Mouse (Mus musculus): Measurements from ENCODE around the gene Fmo6.

The Fmo6 gene

GRCm38 (mm10) chr1:162914932-162915556 lies 22.3 kb downstream of the Fmo6 start:
- in situ Hi-C loops (cut with MboI, MseI) = no loop called here

GRCm38 (mm10) chr1:162912085-162912484 lies 25.2 kb downstream of the Fmo6 start:
- in situ Hi-C loops (cut with MboI, MseI) = no loop called here

GRCm38 (mm10) chr1:162901879-162902278 lies 35.4 kb downstream of the Fmo6 start:
- in situ Hi-C loops (cut with MboI, MseI) = no loop called here

GRCm38 (mm10) chr1:162897838-162898811 lies 39.2 kb downstream of the Fmo6 start, which contains the start of gene Fmo2:
Gene Fmo2 (minus strand): TSS chr1:162898726.
- in situ Hi-C loops (cut with MboI, MseI) = loop anchor here (10.0 kb wide), 1 partner anchor 1017 kb away; no protein-coding TSS in a partner anchor

GRCm38 (mm10) chr1:162895900-162896299 lies 41.4 kb downstream of the Fmo6 start:
- in situ Hi-C loops (cut with MboI, MseI) = loop anchor here (10.0 kb wide), 1 partner anchor 1019 kb away; no protein-coding TSS in a partner anchor

GRCm38 (mm10) chr1:162893014-162893413 lies 44.3 kb downstream of the Fmo6 start:
- in situ Hi-C loops (cut with MboI, MseI) = loop anchor here (10.0 kb wide), 1 partner anchor 1022 kb away; no protein-coding TSS in a partner anchor

- in situ Hi-C loops (cut with MboI, MseI) = loop anchor here (10.0 kb wide), 1 partner anchor 1023 kb away; no protein-coding TSS in a partner anchor
Observed at GRCm38 (mm10) chr1:162891980-162892451, 45.3 kb downstream of the Fmo6 start.

- in situ Hi-C loops (cut with MboI, MseI) = no loop called here
Observed at GRCm38 (mm10) chr1:162888646-162889045, 48.7 kb downstream of the Fmo6 start.

GRCm38 (mm10) chr1:162887644-162888043 lies 49.7 kb downstream of the Fmo6 start:
- in situ Hi-C loops (cut with MboI, MseI) = no loop called here

GRCm38 (mm10) chr1:162886138-162886816 lies 51.0 kb downstream of the Fmo6 start:
- in situ Hi-C loops (cut with MboI, MseI) = no loop called here

GRCm38 (mm10) chr1:162882681-162883080 lies 54.6 kb downstream of the Fmo6 start:
- in situ Hi-C loops (cut with MboI, MseI) = no loop called here

- in situ Hi-C loops (cut with MboI, MseI) = no loop called here
Observed at GRCm38 (mm10) chr1:162879595-162880369, 57.5 kb downstream of the Fmo6 start.

- in situ Hi-C loops (cut with MboI, MseI) = no loop called here
Observed at GRCm38 (mm10) chr1:162875091-162875490, 62.2 kb downstream of the Fmo6 start.

GRCm38 (mm10) chr1:162871701-162872311 lies 65.5 kb downstream of the Fmo6 start:
- in situ Hi-C loops (cut with MboI, MseI) = no loop called here

- in situ Hi-C loops (cut with MboI, MseI) = no loop called here
Observed at GRCm38 (mm10) chr1:162870978-162871377, 66.3 kb downstream of the Fmo6 start.

- in situ Hi-C loops (cut with MboI, MseI) = no loop called here
Observed at GRCm38 (mm10) chr1:162867396-162867795, 69.9 kb downstream of the Fmo6 start.
